Mouse (Mus musculus) heart, embryonic 10.5 days (tissue): ENCODE data around the gene Senp1. TPM values are rescaled to one million over a fixed set of nuclear protein-coding genes. Genes with fewer than 3 reads are reported as not detected.

ENCODE experiments used
- DNase-seq: peaks from one replicate; pipeline ENCODE4 v3.0.0-alpha.2; 2017; ENCODE audit warnings: low spot score
- H3K27ac ChIP-seq: fragments of 300-500 bp; sonication (generic); 2 replicates; pipeline ENCODE4 v1.5.1; 2016; ENCODE audit warnings: mild to moderate bottlenecking
- H3K27me3 ChIP-seq: fragments of 300-500 bp; sonication (generic); 2 replicates; pipeline ENCODE4 v1.6.1; 2016; ENCODE audit warnings: mild to moderate bottlenecking; ENCODE audit not compliant: poor library complexity, insufficient read depth, severe bottlenecking
- H3K36me3 ChIP-seq: fragments of 300-500 bp; sonication (generic); 2 replicates; pipeline ENCODE4 v1.6.1; 2016; ENCODE audit warnings: mild to moderate bottlenecking, moderate library complexity
- H3K4me1 ChIP-seq: fragments of 300-500 bp; sonication (generic); 2 replicates; pipeline ENCODE4 v1.6.1; 2016; ENCODE audit warnings: mild to moderate bottlenecking
- H3K4me3 ChIP-seq: fragments of 300-500 bp; sonication (generic); 2 replicates; pipeline ENCODE4 v1.5.1; 2016; ENCODE audit warnings: mild to moderate bottlenecking, moderate library complexity
- H3K9me3 ChIP-seq: fragments of 300-500 bp; sonication (generic); 2 replicates; pipeline ENCODE4 v1.6.1; 2016; ENCODE audit warnings: mild to moderate bottlenecking, moderate library complexity
- WGBS: fragments of 180-500 bp; shearing (Covaris S2); methylation state at CpG from one replicate; pipeline ENCODE4 v1.1.7; 2016; 5-methylcytosine and 5-hydroxymethylcytosine counted together
- polyA plus RNA-seq: library from polyadenylated mRNA; unstranded; fragments of >200 nt; fragmentation: Nextera tagmentation; extraction: Ambion mirVana; gene quantifications from 2 replicates; pipeline ENCODE4 v1.2.1, GENCODE M21; 2016

Gene Senp1
- polyA plus RNA-seq, 1 experiment from 2014 or later = 30.5 TPM

GRCm38 (mm10) chr15:98002113-98002990 lies 91.2 kb downstream of the Senp1 start:
- no peaks in the 10 kb centered on the region for H3K9me3 ChIP-seq
- H3K4me3 ChIP-seq = peak overlapping the region; percentile 72
- WGBS = 1% methylated on average over 41 of the region's 42 CpGs
- peaks cover 23% of the 10 kb centered on the region for H3K36me3 ChIP-seq
- peak overlapping the region; percentile 90 for H3K27ac ChIP-seq
- peaks cover 70% of the 10 kb centered on the region for H3K27me3 ChIP-seq
- peaks cover 66% of the 10 kb centered on the region for H3K4me1 ChIP-seq
- no peak for DNase-seq

GRCm38 (mm10) chr15:98001321-98002112 lies 92.0 kb downstream of the Senp1 start:
- Histone ChIP-seq H3K4me1 (peaks cover 66% of the 10 kb centered on the region), H3K4me3 (peak overlapping the region; percentile 72), H3K9me3 (no peaks in the 10 kb centered on the region), H3K36me3 (peaks cover 31% of the 10 kb centered on the region), H3K27ac (peak overlapping the region; percentile 90), H3K27me3 (peaks cover 70% of the 10 kb centered on the region)
- DNase-seq = peak; percentile 85
- WGBS = under 1% methylated on average over 37 of the region's 37 CpGs

- DNase-seq = no peak
- Histone ChIP-seq H3K27me3 (peaks cover 63% of the 10 kb centered on the region), H3K27ac (peak overlapping the region; percentile 47), H3K4me1 (peaks cover 57% of the 10 kb centered on the region), H3K4me3 (peak overlapping the region; percentile 5; the same call in 1 of the 2 replicates), H3K9me3 (no peaks in the 10 kb centered on the region), H3K36me3 (peaks cover 46% of the 10 kb centered on the region)
- WGBS = 12% methylated on average over 7 of the region's 7 CpGs
These were observed 93.6 kb downstream of the Senp1 start for GRCm38 (mm10) chr15:97999991-98000390.

- Histone ChIP-seq H3K36me3 (peaks cover 51% of the 10 kb centered on the region), H3K27me3 (peaks cover 59% of the 10 kb centered on the region), H3K27ac (peak overlapping the region; percentile 47), H3K4me3 (peak overlapping the region; percentile 5; the same call in 1 of the 2 replicates), H3K4me1 (peaks cover 53% of the 10 kb centered on the region), H3K9me3 (no peaks in the 10 kb centered on the region)
- DNase-seq = no peak
- 36% methylated on average over 13 of the region's 13 CpGs for WGBS
These were observed 94.0 kb downstream of the Senp1 start for GRCm38 (mm10) chr15:97999546-97999945.

- Histone ChIP-seq H3K36me3 (peaks cover 51% of the 10 kb centered on the region), H3K27me3 (peaks cover 47% of the 10 kb centered on the region), H3K27ac (no peak overlapping the region), H3K4me1 (peaks cover 46% of the 10 kb centered on the region), H3K9me3 (no peaks in the 10 kb centered on the region), H3K4me3 (no peak overlapping the region)
- 80% methylated on average over 13 of the region's 13 CpGs for WGBS
- DNase-seq = no peak
These were observed 96.8 kb downstream of the Senp1 start for GRCm38 (mm10) chr15:97996716-97997256.

- peaks cover 50% of the 10 kb centered on the region for H3K4me1 ChIP-seq
- H3K36me3 ChIP-seq = peaks cover 57% of the 10 kb centered on the region
- H3K27me3 ChIP-seq = peaks cover 8% of the 10 kb centered on the region; the same call in 1 of the 2 replicates
- H3K4me3 ChIP-seq = peak overlapping the region; percentile 39
- H3K27ac ChIP-seq = peak overlapping the region; percentile 91
- no peaks in the 10 kb centered on the region for H3K9me3 ChIP-seq
- DNase-seq = peak; percentile 96
- 14% methylated on average over 18 of the region's 18 CpGs for WGBS
These were observed 100.7 kb downstream of the Senp1 start for GRCm38 (mm10) chr15:97992712-97993286.

- peaks cover 58% of the 10 kb centered on the region for H3K36me3 ChIP-seq
- no peak for DNase-seq
- no peaks in the 10 kb centered on the region for H3K9me3 ChIP-seq
- H3K27me3 ChIP-seq = 0 out of 2 replicates have a peak, but pooled peaks cover 4% of the 10 kb centered on the region
- 41% methylated on average over 13 of the region's 13 CpGs for WGBS
- peaks cover 50% of the 10 kb centered on the region for H3K4me1 ChIP-seq
- peak overlapping the region; percentile 91 for H3K27ac ChIP-seq
- H3K4me3 ChIP-seq = no peak overlapping the region; the same call in 1 of the 2 replicates
These were observed 101.4 kb downstream of the Senp1 start for GRCm38 (mm10) chr15:97992027-97992711.

- peak overlapping the region; percentile 91 for H3K27ac ChIP-seq
- H3K4me1 ChIP-seq = peaks cover 50% of the 10 kb centered on the region
- WGBS = 25% methylated on average over 12 of the region's 12 CpGs
- no peak overlapping the region for H3K4me3 ChIP-seq
- peaks cover 58% of the 10 kb centered on the region for H3K36me3 ChIP-seq
- 0 out of 2 replicates have a peak, but pooled peaks cover 4% of the 10 kb centered on the region for H3K27me3 ChIP-seq
- DNase-seq = no peak
- no peaks in the 10 kb centered on the region for H3K9me3 ChIP-seq
These were observed 102.2 kb downstream of the Senp1 start for GRCm38 (mm10) chr15:97991285-97991895.

- no peaks in the 10 kb centered on the region for H3K27me3 ChIP-seq
- H3K4me3 ChIP-seq = peak overlapping the region; percentile 31; the same call in 1 of the 2 replicates
- no peaks in the 10 kb centered on the region for H3K9me3 ChIP-seq
- peak overlapping the region; percentile 91 for H3K27ac ChIP-seq
- no peak for DNase-seq
- H3K36me3 ChIP-seq = peaks cover 58% of the 10 kb centered on the region
- peaks cover 50% of the 10 kb centered on the region for H3K4me1 ChIP-seq
- WGBS = 28% methylated on average over 4 of the region's 4 CpGs
These were observed 102.8 kb downstream of the Senp1 start for GRCm38 (mm10) chr15:97990721-97991120.

- DNase-seq = no peak
- H3K27me3 ChIP-seq = no peaks in the 10 kb centered on the region
- H3K27ac ChIP-seq = peak overlapping the region; percentile 91
- 0 out of 2 replicates have a peak overlapping the region, but pooled peaks have one; percentile 10 for H3K4me3 ChIP-seq
- WGBS = 7% methylated on average over 6 of the region's 6 CpGs
- H3K36me3 ChIP-seq = peaks cover 58% of the 10 kb centered on the region
- H3K4me1 ChIP-seq = peaks cover 50% of the 10 kb centered on the region
- H3K9me3 ChIP-seq = no peaks in the 10 kb centered on the region
These were observed 103.4 kb downstream of the Senp1 start for GRCm38 (mm10) chr15:97990124-97990523.

GRCm38 (mm10) chr15:97989544-97989943 lies 104.0 kb downstream of the Senp1 start:
- peaks cover 58% of the 10 kb centered on the region for H3K36me3 ChIP-seq
- no peaks in the 10 kb centered on the region for H3K9me3 ChIP-seq
- no peaks in the 10 kb centered on the region for H3K27me3 ChIP-seq
- 47% methylated on average over 1 of the region's 1 CpGs for WGBS
- peaks cover 50% of the 10 kb centered on the region for H3K4me1 ChIP-seq
- H3K4me3 ChIP-seq = no peak overlapping the region
- no peak for DNase-seq
- H3K27ac ChIP-seq = peak overlapping the region; percentile 91; the same call in 1 of the 2 replicates
